Mouse (Mus musculus) adipocyte (in vitro differentiated cells): ENCODE data around the gene Tmem171.

Experiments
- DNase-seq: peaks from one replicate; pipeline ENCODE4 v3.0.0-alpha.2; 2016; ENCODE audit warnings: low spot score

The Tmem171 gene

DNA sequence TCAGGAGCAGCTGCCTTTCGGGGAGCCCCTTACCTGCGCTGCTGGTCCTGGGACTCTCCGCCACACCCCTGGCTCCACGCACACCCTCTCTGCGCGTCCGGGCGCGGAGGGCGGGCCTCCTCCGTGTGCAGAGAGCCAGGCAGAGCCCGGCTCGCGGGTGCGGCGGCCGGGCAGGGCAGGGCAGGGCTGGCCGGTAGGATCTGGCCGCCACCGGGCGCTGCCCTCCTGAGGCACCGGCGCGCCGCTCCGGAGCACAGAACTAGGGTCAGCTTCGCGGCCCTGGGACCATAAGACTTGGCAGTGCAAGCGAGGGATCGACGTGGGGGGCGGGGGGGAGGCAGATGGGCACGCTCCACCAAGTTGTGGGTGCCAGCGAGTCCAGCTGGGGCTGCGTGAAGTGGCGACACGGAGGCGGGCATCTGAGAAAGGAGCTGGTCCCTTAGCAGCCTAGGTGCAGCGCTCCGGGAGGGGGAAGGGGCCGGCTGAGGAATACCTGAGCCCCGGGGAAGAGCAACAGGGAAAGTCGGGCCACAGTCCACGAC, at the start of gene Tmem171:
TSS of gene Tmem171 (minus strand) at position 62 of the 542 bp plus-strand sequence.
- no peak for DNase-seq

DNA sequence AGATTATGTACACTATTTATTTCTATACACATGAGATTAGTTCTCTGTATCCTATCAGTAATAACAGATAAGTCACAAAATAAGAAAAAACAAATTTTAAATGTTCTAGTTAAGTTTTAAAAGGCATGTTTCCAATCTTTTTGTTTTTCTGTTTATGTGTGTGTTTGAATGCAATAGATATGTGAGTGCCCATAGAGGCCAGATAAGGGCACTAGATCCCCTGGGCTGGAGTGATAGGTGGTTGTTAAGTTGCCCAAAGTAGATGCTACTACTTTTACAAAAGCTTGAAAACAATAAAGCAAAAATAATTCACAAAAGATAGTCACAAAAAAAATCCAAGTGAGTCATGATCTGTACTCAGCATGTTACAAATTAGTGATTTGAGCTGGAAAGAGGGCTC, 49.2 kb upstream of the Tmem171 start:
- no peak for DNase-seq

DNA sequence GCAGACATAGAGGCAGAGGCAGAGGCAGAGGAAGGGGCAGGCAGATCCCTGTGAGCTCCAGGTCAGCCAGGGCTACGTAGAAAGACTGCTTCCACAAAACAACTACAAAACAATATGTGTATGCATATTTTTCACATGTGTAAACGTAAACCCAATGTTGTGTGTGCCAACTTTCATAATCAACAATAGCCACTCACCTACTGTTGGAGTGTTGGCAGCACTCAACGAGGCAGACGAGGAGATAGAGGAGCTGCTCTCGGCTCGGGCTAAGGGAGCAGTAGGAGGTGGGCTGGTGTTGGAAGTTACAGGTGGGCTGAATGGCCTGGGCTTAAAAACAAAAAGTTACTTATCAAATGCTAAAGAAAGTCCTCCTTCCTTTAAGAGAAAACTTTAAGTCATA, 48.6 kb upstream of the Tmem171 start:
- DNase-seq: no peak

DNA sequence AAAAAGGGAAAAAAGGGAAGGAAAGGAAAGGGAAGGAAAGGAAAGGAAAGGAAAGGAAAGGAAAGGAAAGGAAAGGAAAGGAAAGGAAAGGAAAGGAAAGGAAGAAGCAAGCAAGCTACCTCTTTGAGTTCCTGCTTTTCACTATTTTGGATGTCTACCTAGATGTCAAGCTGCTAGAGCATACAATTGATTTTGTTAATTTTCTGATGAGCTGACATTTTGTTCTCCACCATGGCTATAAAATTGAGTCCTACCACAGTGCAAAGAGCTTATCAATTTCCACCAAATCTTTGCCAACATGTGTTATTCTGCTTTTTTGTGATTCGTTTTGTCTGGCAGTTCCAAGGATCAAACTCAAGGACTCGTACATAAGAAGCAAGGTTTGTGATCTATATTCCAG, 43.6 kb upstream of the Tmem171 start:
- no peak for DNase-seq

DNA sequence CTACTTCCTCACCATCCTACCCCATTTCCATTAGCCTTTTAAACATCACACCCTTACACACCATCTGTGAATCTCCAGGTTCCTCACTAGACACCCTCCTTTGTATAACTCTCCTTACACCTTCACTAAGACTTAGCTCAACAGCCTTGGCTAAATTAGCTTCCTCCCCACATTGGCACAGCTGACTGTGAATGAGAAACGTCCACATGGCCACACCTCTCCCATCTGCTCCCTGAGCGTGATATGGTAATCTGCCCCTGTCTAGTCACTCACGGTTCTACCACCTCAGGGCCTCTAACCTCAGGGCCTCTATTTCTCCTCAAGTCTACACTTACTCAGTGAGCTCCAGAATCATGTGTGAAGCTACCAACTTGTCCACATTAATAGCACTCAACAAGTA, 38.7 kb upstream of the Tmem171 start:
- DNase-seq: no peak

DNA sequence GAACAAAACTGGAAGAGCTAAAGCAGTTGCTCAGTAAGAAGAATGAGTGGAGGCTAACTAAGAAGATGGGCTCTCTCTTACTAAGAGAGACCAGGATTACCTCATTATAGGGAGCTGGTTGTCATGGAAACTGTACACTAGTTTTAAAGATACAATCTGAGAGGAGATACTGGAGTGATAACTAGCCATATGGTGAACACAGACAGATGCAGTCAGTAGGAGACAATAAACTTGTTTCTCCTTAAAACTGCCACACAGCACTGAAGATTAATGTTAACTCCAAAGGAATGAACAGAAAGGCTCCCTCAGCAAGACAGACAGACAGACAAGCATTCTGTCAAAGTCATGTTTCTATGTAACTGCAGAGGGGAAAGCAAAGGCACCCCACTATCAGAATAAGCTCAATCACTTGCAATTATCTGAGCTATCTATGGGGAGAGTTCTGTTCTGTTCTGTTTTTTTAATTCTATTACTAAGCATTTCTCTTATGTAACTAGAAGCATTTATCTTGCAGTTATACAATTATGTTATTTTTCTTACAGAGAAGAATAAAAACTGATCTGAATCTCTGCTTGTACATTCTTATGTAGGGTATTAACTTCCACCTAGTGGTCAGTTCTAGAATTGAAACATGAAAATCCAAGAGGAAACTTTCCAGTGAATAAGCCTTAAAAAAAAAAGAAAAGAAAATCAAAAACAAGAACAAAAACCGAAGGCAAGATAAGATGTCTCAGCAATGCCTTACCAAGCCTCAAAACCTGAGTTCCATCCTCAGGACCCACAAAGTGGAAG, 34.8 kb upstream of the Tmem171 start:
- peak; percentile 65 for DNase-seq

DNA sequence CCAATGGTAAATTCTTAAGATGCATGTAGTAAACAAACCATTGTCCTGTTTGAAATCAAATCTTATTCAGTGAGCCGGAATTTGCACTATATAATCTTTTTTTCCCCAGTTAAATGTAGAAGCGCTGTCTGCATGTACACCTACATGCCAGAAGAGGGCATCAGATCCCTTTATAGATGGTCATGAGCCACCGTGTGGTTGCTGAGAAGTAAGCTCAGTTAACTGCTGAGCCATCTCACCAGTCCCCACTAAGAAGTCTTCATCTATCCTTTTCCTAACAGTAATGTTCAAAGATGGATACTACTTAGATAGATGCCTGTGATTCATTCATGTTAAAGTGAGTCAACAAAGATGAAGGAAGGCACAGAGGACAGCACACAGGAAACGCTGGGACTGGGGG, 31.9 kb upstream of the Tmem171 start:
- peak; percentile 8 for DNase-seq

DNA sequence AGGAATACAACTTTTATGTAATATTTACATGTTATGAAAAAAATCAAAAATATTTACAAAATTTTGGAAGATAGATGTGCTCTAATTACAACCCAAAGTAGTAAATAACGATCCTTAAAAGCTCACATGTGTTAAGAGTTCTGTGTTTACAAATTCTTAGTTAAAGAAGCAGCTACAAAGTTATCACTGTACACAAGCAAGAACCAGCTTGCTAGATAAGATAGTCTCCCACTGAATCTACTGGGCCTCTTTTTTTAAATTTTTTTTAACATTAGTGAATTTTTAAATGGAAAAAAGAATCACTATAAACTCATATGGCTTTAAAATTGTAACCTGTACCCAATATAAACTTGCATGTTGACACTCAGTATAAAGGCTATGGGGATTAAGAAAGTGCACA, 28.8 kb upstream of the Tmem171 start:
- no peak for DNase-seq

DNA sequence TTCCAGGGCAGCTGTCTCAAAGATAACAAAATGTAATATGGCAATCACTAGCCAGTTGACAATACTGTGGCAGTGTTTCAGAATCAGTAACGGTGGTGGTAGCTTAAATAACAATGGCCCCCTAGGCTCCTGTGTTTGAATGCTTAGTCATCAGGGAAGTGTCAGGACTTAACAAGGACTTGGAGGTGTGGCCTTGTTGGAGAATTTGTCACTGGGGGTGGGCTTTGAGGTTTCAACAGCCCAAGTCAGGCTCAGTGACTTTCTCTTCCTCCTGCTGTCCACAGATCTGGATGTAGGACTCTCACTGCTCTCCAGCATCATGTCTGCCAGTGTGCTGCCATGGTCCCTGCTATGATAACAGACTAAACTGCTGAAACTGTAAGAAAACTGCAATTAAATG, 27.7 kb upstream of the Tmem171 start:
- DNase-seq: no peak

DNA sequence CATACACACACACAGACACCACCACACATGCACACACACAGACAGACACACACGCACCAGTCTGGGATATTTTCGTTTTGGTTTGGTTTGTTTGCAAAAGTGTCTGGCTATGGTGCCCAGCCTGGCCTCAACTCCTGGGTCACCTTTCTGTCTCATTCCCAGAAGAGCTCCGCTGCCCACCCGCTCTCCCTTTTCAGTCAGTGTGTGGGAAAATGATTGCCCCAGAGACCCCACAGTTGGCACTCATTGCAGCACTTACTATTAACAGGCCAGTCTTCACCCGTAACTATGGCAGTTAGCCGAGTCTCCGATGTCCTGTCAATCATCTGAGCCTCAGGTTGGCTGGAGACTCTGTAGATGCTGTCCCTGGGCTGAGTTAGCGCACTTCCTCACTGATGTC, 21.5 kb upstream of the Tmem171 start:
- DNase-seq: no peak

DNA sequence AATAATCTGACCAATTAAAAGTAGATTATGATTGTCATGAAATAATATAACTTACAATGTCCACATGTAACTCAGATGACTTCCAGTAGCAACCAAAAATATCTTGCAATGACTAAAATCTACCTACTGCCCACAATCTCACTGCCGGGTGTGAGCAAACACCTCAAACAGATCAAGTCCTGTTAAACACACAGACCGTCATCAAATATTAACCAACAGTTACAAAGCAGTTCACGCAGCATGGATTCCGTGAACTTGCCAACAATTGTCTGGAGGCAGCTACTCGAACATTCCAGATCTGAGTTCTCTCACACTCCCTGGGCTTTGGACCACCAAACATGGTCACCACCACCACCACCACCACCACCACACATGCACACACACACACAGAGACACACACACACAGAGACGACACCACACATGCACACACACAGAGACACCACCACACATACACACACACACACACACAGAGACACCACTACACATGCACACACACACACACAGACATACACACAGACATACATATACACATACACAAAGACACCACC, 20.9 kb upstream of the Tmem171 start:
- no peak for DNase-seq

DNA sequence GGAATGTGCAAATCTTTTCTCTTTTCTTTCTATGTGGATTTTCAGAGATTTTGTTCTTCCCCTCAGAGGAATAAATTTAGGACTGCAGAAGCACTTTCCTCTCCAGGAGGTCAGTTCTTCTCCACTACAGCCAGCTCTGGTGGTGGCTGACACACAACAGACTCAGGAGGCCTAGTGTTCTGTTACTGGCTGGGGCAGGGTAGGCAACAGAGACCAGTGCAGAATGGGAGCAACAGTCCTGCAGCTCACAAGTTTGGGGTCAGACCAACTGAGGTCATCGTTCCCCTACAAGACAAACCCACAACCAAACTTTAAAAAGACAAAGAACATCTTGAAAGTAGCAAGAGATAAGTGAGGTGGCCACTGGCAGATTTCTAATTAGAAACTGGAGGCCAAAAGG, 16.0 kb upstream of the Tmem171 start:
- DNase-seq: no peak

DNA sequence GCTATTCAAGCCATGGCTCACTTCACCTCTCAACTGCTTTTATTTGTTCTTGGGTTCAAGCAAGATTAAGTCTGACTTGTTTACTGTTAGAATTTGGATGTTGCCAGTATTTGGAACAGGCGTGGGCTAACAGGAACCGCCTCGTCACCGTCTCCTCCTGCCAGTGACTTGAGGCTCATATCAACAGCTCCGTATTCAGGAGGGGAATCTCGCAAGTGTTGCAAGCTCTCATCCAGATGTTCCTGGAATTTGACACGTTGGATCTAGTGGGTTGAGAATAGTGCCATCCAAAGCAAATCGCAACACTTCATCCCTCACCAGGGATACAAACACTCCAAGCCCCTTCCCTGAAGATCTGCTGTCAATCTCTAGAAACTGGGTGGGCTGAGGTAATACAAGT, 15.6 kb upstream of the Tmem171 start:
- no peak for DNase-seq

DNA sequence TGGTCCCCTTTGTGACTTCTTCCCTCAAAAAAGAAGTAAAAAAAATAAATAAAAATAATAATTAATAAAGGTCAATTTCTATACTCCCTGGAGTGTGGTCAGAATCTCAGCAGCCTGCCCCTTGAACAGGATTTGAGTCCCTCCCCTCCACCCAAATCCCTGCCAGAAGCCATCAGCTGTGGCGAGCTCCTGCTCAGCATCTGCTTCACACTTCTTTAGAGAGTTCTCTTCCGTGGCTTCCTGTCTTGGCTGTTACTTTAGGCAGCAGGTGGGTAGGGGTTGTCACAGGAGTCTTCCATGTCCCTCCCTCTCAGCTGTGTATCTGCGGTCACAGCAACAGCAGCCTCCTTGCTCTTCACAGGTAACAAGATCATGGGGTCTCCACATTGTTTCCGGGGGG, 10.9 kb upstream of the Tmem171 start:
- DNase-seq: no peak

DNA sequence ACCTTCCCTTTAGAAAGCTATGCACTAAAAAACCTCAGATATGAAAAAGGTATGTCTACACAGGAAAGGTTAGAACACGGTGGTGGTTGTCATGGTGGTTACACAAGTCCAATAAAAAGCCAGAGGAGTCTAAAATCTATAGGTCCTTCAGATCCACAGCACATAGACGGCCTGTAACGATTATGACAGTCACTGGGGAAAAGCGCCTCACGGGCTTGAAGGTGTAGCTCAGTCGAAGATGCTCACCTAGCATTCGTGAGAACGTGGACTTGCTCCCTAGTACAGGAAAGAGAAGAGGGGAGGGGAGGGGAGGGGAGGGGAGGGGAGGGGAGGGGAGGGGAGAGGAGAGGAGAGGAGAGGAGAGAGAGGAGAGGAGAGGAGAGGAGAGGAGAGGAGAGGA, 9.2 kb upstream of the Tmem171 start:
- DNase-seq: no peak

DNA sequence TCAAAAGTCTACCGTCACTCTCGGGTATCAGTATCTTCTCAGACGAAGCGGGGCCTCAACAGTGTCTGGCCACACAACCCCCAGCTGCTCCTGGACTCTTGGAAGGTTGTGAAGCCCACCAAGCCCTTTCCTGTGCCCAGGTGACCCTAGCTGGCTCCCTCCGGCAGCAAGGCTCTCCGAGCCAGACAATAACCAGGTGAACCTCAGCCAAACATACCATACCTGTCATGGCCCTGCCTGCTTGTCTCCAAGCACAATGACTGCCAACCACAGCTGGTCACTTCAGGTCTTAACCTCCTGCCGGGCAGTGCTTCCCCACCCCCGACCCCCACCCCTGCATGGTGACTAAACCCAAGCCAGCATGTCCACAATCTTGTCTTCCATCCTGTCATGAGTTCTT, 7.7 kb upstream of the Tmem171 start:
- DNase-seq: no peak

DNA sequence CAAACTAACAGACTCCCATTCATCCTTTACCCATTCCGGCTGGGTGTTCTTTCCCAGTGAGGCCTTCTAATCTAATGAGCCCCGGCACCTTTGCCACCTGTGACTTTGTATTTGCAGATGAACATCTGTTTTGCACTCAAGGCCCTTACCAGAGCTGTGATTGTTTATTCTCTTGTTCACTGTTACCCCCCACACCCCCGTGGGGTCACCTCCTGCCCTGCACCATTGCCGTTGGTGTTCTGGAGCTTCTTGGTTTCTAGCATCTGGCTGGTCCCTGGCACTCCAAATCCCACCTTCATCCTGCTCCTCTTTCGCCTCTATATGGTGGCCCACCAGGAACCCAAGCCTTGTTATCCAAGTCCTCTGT, 6.7 kb upstream of the Tmem171 start:
- DNase-seq: no peak

DNA sequence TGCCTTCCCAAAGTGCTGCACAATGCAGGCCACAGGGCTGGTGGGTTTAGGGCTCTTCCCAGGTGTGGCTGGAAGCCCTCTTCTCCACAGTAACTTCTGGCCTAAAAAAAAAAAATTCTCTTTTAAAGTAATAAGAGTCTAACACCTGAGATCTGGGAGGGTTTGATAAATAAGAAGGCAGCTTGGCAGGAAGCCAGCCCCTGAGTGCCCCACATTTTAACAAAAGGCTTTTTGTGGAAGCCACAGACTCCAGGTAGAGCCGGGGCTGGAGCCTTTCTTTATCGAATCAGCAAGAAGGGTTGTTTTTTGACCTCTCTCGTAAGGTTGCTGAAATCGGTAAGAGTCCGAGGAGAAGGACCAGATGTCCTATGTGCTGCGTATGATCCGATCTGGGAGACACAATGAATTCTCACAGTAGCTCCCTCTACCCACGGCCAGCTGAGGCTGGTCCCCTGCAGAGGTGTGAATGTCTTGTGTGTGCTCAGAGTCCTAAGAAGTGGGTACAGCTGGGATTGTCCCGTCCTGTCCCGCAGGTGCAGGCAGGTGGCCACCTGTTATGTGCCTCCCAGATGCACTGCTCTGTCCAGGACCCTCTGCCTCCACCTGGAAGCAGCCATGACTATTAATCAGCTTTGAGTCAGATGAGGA, 6.2 kb upstream of the Tmem171 start:
- no peak for DNase-seq

DNA sequence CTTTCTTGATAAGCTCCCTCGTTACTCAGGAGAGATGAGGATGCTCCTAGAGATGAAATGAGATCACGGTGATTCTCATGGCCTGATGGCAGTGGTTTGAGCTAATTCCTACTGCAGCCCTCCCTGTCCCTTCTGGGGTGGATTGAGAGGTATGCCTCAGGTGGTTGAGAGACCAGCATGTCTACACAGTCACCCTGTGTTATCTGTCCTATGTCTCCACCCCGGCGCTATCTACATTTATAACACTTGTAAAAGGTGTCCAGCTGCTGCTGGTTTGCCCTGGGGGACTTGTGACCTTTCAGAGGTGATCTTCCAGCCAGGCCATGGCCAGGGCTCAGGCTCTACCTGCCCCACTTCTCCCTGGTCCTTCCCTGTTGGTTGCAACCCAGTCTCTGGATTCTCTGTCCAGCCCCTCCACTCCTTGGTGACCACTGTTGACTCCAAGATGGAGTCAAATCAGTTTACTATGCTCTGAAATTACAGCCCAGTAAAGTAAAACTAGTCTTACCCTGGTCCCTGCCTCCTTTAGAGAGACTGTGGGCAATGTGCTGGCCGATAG, 5.4 kb upstream of the Tmem171 start:
- no peak for DNase-seq

DNA sequence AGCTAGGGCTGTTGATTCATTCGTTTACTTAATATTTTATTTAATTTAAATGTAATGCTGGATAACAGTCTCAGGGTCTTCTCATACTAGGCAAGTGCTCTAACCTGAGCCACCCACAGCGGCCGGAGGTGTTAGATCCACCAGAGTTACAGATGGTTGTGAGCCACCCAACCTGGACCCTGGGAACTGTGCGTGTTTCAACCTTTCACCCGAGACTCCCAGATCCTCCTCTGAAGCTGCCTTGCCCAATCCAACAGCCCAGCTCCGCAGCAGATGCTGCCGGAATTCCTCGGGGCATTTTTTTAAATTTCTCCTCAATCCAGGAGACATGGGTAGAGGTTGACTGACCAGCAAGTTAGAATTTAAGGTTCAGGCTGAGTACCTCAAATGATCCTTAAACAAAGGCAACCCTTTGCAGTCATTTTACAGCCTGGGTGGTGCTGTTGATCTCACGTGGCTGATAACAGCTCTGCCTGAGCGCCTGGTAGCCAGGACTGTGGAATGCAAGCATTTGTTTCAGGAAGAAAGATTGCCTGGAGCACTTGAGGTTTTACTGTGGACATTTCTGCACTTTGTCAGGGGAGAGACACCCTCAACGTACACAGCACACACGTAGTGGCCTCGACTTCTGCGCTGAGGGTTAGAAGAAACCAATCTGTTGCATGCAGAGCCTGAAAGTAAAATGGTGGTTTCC, 4.6 kb upstream of the Tmem171 start:
- DNase-seq: no peak

DNA sequence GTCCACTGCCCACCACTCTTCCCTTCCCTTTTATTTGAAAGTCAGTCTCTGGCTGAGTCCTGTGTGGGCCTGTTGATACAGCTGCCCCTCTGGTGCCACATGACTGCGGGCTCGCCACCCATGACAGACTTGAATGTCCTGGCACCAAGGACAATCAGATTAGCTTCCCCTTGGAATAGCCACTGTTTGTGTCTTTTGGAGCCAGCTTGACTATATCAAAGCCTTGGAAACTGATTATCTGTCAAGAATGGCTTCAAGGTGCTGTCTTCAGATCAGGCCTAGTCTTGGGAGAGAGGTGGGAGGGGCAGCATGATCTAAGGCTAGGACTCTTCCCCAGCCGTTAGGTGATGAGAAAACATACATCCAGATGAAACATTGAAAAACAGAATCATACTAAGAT, 2.1 kb upstream of the Tmem171 start:
- no peak for DNase-seq

DNA sequence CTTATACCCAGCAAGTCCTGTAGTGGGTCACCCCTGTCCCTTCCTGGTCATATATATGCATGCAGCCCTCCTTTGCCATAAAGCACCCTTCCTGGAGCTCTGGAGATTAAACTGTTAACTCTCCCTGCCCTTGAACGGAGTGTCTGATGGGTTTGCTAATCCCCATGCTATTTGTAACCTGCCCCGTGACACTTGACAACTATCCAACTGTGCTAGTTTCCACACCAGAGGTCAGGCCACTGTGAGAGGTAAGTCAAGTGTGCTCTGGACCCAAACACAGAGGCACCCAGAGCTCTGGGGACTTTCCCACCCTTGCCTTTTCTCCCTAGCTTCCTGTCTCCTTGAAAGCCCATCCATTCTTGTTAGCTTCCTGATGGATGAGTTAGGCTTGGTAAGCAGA, 912 bp upstream of the Tmem171 start:
- peak; percentile 16 for DNase-seq

DNA sequence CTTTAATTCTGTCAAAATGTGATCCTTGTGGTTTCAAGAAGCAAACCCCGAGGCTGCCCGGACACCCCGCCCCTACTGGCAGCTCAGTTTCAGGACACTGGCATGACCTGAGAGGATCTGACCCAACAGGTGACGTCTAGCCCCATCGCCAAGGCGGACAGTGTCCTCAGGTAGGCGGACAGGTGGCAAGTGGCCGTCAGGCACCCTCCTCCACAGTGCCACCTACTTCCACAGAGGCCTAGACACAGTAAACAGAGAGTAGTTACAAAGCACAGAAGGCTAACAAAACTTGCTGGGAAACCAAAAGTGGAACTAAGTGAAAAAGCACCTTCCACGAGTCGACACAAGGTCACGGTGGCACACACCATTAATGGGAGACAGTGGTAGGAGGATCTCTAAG, 1.3 kb downstream of the Tmem171 start:
- DNase-seq: no peak
